Mouse (Mus musculus) neutrophil, adult 5-6 weeks (primary cell): ENCODE measurements at regions not wholly inside any gene's neighbourhood (a gene's known extent, or its start where the extent isn't known, plus 50 kb on each side); places are given as distances from the start of the nearest gene placed in this dataset.

Experiments
- ATAC-seq: fragments of 151-379, 151-347 bp; 2 replicates; pipeline ENCODE4 v1.8.0; 2017; ENCODE audit warnings: mild to moderate bottlenecking, moderate TSS enrichment; ENCODE audit not compliant: insufficient number of reproducible peaks, poor library complexity, low FRiP score, severe bottlenecking; ENCODE audit errors: extremely low read depth

- no peak for ATAC-seq
Observed at GRCm38 (mm10) chr6:117622946-117623345, 218.0 kb upstream of the Zfp637 start.

- ATAC-seq, result no peak
Observed at GRCm38 (mm10) chr6:117625716-117626115, 215.3 kb upstream of the Zfp637 start.

- ATAC-seq, result no peak
Observed at GRCm38 (mm10) chr6:117627461-117627860, 213.5 kb upstream of the Zfp637 start.

DNA sequence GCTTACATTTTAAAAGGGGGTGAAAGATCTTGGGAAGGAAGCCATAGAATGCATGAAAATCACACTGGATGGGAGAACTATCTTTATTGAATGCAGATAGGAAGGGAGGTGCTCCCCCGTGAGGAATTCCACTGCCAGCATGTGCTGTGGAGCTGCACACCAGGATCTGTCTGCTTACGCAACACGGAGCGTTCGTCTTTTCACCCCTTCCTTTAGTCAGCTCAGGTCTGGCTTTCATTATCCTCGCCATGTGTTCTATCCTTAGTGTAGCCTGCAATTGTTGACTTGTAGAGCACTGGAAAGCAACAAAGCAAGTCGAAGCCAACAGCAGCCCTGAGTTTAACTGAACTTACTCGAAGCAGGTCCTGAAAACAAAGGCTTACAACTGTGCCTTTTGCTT is 194.4 kb upstream of the Zfp637 start:
- ATAC-seq, result no peak

DNA sequence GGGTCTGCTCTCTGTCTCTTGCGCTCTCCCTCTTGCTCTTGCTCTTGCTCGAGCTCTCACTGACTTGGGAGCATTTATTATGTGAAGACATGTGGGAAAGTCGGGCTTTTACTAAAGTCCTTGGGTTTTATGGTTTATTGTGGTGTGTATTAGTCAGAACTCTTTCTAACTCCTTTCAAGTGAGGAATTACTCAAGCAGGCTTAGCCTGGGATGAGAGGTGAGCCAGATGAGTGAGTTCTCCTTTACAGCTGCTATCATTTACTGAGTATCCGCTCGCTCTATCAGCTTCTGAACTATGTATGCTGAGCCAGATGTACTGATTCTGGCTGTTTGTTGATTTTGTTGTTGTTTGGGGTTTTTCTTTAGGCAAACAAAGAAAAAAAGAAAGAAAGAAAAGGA is 190.4 kb upstream of the Zfp637 start:
- ATAC-seq, result no peak

GRCm38 (mm10) chr6:117651551-117651950 is 189.4 kb upstream of the Zfp637 start:
- no peak for ATAC-seq

GRCm38 (mm10) chr6:117652012-117652411 is 189.0 kb upstream of the Zfp637 start:
- ATAC-seq, result no peak

DNA sequence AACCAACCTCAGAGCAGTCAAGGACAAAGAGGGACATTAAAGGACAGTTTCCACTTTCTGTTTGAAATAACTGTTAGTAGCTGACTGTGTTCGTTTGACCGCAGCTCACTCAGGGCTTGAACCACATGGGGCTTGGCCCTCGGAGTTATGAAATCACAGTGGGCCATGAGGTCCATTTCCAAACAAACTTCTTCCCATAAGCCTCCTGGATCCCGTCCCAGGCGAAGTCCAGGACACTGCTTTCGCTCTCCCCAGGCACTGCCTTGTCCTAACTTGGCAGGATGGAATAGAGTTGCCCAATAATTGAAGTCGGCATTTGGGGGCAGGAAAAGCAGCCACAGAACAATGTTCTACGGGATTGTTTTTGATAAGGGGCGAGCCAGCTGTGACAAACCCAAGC is 188.1 kb upstream of the Zfp637 start:
- ATAC-seq, result no peak

- no peak for ATAC-seq
Observed at GRCm38 (mm10) chr6:117653886-117654425, 187.0 kb upstream of the Zfp637 start.

- ATAC-seq, result no peak
Observed at GRCm38 (mm10) chr6:117655986-117656385, 185.0 kb upstream of the Zfp637 start.

DNA sequence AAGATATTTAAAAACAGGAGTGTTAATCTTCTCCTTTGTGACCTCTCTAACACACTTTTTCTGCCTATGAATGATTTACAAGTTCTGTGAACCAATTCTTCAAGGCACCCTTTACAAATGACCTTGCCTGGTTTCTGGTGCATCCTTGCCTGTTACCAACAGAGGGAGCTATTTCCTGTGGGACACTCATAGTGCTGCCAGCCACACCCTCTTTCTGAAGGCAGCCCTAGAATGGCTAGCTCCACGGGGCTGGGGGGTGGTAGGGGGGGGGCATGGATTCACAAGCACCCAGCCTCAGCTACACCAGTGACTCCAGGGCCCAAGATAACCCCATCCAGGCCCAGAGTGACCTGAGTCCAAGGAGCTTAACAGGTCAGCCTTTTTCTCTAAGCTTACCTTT is 180.4 kb upstream of the Zfp637 start:
- ATAC-seq, result peak; percentile 86

- no peak for ATAC-seq
Observed at GRCm38 (mm10) chr6:117662635-117663034, 178.3 kb upstream of the Zfp637 start.

- ATAC-seq, result no peak
Observed at GRCm38 (mm10) chr6:117670337-117670736, 170.6 kb upstream of the Zfp637 start.

DNA sequence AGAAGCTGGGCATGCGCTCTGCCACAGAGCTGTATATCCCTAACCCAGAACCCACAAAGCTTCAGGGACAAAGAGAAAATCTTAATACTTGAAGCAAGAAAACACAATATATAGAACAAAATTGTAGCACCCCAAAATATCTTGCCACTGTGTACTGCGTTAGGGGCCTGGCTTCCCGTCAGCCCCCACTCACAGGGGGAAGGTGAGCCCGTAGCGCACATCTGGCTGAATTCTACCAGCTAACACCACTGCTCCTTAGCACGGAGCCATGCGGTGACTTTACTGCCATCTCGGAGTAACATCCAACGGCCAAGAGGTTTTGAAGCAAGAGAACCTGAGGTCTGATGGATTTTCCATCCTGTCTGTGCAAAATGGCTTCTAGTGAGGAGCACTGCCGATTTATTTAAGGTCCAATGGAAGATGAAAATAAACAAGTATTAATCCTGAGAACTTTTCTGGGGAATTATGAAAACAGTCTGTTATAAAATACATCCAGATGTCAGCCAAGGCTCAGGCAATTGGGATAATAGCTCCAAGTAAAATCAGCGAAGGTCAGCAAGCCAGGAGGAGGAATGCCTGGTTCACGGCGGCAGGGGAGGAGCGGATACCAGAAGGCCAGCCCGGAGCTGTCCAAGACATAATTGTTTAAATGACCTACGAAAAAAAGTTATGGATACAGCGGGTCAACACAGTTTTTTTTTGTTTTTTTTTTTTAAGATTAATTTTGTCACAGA is 170.0 kb upstream of the Zfp637 start:
- ATAC-seq, result no peak

GRCm38 (mm10) chr6:117675059-117675800 is 165.8 kb upstream of the Zfp637 start:
- peak; percentile 81 for ATAC-seq

- no peak for ATAC-seq
Observed at GRCm38 (mm10) chr6:117676064-117676821, 164.7 kb upstream of the Zfp637 start.

- ATAC-seq, result no peak
Observed at GRCm38 (mm10) chr6:117677062-117677461, 163.9 kb upstream of the Zfp637 start.

DNA sequence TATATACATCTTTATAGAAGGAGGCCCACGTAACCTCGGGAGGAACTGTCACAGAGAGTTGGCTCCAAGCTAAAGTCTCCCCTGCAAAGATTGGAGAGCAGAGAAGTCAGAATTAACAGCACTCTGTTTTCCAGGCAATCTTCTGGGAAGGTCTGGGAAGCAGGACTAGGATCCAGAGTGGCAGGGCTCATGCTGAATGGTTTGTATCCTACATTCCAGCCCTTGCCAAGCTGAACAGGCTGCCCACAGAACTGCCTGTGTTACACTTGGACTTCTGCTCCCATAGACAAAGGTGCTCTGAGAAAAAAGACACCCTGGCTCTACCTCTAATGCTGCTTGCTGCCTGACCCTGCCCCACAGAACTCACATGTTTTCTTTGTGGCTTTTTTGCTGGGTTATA is 163.2 kb upstream of the Zfp637 start:
- ATAC-seq, result no peak

GRCm38 (mm10) chr6:117678276-117678675 is 162.7 kb upstream of the Zfp637 start:
- ATAC-seq, result no peak

DNA sequence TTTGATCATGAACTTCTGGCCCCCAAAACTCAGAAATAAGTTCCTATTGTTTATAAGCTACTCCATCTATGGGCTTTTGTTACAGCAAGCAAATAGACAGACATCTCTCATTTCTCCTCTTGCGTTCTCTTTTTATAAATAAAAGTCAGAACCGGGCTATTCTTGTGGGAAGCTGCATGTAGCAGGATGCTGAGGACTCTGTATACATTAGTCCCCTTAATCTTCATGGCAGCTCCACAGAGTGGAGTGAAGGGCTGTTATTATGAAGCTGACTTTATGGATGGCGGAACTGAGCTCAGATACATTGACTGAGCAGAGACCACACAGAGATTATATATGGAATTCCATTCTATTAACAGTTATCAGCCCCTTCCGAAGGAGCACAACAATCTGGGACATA is 162.1 kb upstream of the Zfp637 start:
- no peak for ATAC-seq
